Mouse (Mus musculus) activated CD4-positive, CD25-positive, alpha-beta regulatory T cell (primary cell): Measurements from ENCODE around the gene Psmb4. TPM values are rescaled to one million over a fixed set of nuclear protein-coding genes. Genes with fewer than 3 reads are reported as not detected.

Experiments used
- polyA plus RNA-seq, 2 experiments: library from polyadenylated mRNA; unstranded; fragments of 100-300 nt; shearing (Covaris generic); gene quantifications; one replicate each; pipeline ENCODE4 v1.2.1; 2017

Gene Psmb4
- polyA plus RNA-seq, result 100 to 1,000 TPM; 395 to 422 TPM

DNA sequence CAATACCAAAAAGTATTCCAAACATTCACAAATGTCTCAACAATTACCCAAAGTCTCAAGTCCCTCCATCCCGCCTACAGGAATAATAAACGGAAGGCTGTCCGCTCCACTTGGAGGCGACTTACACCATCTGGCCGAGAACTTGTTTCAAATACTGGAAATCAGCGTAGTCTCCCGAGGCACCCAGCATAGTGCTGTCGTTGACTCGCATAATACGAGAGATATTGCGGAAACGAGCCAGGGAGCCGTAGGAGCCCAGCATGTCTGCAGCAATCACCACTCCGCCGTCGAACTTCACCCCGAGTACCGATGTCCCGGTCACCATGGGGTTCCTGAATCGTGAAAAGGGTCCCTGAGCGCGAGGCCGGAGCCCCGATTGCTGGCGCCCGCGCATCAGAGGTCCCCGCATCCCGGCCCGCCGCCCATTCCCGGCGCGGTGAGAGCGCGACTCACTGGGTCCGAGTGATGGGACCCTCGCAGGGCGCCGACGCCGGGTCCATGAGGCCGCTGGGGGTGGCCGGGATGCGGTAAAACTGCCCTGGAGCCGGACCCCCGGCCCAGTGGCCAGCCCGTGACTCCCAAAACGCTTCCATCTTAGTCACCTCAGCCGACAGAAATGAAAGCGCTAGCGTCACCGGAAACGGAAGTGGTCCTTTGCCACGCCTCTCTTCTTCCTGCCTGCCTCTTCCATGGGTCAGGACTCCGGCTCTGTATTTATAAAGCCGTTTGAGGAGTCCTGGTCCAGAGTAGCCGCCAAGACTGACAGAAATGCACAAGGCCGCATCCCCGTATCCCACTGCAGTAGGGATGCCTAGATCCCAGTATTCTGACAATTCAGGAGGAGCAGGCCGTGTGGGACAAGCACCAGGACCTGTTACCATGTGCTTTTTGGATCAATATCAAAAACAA lies at the start of gene Psmb4:
TSS of gene Psmb4 (minus strand) at position 646 of the 909 bp plus-strand sequence.

GRCm38 (mm10) chr3:94932809-94933564 lies 46.2 kb upstream of the Psmb4 start, which contains the start of gene Selenbp1:
Gene Selenbp1, plus strand, starts transcription at chr3:94933056.

DNA sequence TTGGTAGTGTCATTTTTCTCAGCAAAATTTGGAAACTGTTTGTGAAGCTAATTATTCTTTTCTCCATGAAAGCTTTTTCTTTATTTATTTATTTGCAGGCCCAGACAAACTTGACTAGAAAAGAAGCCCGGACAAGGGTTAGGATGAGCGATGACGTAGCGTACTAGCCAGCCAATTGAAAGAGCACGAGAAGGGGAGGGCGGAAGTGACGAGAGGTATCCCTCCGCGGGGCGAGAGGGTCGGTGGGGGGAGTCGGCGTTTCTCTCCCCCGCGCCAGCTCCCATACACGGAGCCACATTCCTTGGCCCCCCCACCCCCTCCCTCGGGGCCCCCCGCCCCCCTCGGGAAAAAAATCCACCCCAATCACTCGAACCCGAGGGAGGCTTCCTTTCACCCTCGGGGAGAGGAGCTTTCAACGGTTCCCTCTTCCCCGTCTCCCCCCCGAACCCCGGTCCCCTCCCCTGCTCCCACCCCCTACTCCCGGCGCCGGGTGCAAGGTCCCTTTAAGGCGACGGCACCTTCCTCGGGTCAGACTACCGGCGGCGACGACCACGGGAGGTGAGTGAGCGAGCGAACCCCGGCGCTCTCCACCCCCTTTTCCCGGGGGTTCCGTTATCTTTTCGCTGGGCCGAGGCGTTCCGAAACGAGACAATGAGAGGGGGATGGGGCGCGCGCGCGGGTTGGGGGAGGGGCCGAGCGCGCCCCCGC lies 49.4 kb downstream of the Psmb4 start, which contains the start of gene Pogz:
TSS of gene Pogz (plus strand) at position 385 of the 708 bp plus-strand sequence.

Other genes starting within 250 kb of the Psmb4 start
- gene Gm10972, start 243.8 kb downstream of the Psmb4 start, polyA plus RNA-seq, result not detected
- gene Tuft1, start 228.1 kb downstream of the Psmb4 start, polyA plus RNA-seq, result 1 to 10 TPM; 3.0 to 3.3 TPM
- under 1 TPM in 1 of 2 experiments, not detected in 1; 0.41 TPM for gene Selenbp2, start 193.4 kb downstream of the Psmb4 start, polyA plus RNA-seq
- under 1 TPM; 0.04 to 0.10 TPM for gene Cgn, start 100.5 kb downstream of the Psmb4 start, polyA plus RNA-seq
- gene Pogz, start 49.4 kb downstream of the Psmb4 start, polyA plus RNA-seq, result 10 to 100 TPM; 11.9 to 12.7 TPM
- 1 to 10 TPM; 1.8 to 2.5 TPM for gene Selenbp1, start 46.1 kb upstream of the Psmb4 start, polyA plus RNA-seq
- gene Rfx5, start 67.1 kb upstream of the Psmb4 start, polyA plus RNA-seq, result 10 to 100 TPM; 22.8 to 24.0 TPM
- 10 to 100 TPM; 14.1 to 23.6 TPM for gene Pi4kb, start 87.8 kb upstream of the Psmb4 start, polyA plus RNA-seq
- gene Zfp687, start 128.5 kb upstream of the Psmb4 start, polyA plus RNA-seq, result 10 to 100 TPM; 39.4 to 45.0 TPM
- 100 to 1,000 TPM; 267 to 314 TPM for gene Psmd4, start 155.7 kb upstream of the Psmb4 start, polyA plus RNA-seq
- gene Pip5k1a, start 220.0 kb upstream of the Psmb4 start, polyA plus RNA-seq, result 10 to 100 TPM; 24.1 to 24.5 TPM
- gene Vps72, start 224.1 kb upstream of the Psmb4 start, polyA plus RNA-seq, result 100 to 1,000 TPM in 1 of 2 experiments, 10 to 100 TPM in 1; 99.6 to 118 TPM
- gene Tmod4, start 237.5 kb upstream of the Psmb4 start, polyA plus RNA-seq, result 1 to 10 TPM; 2.0 to 4.4 TPM
- gene Scnm1, start 247.1 kb upstream of the Psmb4 start, polyA plus RNA-seq, result 100 to 1,000 TPM in 1 of 2 experiments, 10 to 100 TPM in 1; 65.2 to 120 TPM
- gene Lysmd1, start 247.1 kb upstream of the Psmb4 start, polyA plus RNA-seq, result 10 to 100 TPM; 23.6 to 34.9 TPM